Mouse (Mus musculus): ENCODE data around the gene Fam171a1.

GRCm38 (mm10) chr2:3139065-3139464 is 25.0 kb downstream of the Fam171a1 start:
- no peak for TF ChIP-seq POLR2A (IDR thresholded peaks at IDR 0.05; ENCODE audit: borderline replicate concordance, low read depth, low read length)
- TF ChIP-seq CTCF (IDR thresholded peaks at IDR 0.05; ENCODE audit: low read depth, low read length): no peak

Data from bone marrow macrophage, adult 2 months (primary cell).